Mouse (Mus musculus): ENCODE data around the gene Taf4.

DNA sequence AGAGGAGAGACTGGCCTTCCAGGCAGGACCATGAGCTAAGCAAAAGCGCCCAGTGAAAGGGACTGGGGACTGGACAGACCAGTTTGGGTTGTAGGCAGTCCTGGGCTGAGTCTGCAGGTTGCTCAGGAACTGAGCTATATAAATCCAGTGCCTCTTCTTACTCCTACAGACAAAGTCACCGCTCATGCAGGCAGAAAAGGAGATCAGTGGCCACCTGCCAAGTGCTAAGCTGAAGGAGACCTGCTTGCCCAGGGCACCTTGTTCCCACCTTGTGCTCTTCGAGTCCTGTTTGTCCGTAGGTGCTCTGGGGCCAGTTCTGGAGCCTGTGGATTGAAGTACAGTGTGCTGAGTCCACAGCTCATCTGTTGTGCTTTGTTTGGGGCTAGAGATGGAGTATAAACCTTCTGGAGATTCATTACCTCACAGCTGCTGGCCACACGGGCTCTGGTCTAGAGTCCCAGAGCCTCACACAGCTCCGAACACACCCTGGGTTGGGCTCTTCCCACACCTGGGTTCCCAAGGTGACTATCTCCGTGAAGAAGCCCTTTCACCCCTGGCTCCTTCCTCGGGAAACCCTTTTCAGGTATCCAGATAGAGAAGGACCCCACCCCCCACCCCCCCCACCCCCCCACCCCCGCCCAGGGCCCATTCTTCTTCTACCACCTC lies 30.0 kb upstream of the Taf4 start:
- TF ChIP-seq POLR2A (IDR thresholded peaks at IDR 0.05; ENCODE audit: low read depth, low read length) = no peak
- TF ChIP-seq CTCF (conservative IDR thresholded peaks at IDR 0.05; ENCODE audit: insufficient read depth, insufficient read length, low read depth, low read length) = no peak

Measured in kidney, adult 2 months (tissue).